Mouse (Mus musculus): ENCODE results near the gene Sypl. TPM values are rescaled to one million over a fixed set of nuclear protein-coding genes. Genes with fewer than 3 reads are reported as not detected.
"Not testable (repeated sequence)": the region's sequence is repeated elsewhere in the genome, so short reads cannot be mapped to it uniquely, and the experiment has no call there.

Sypl gene
- polyA plus RNA-seq, 1 experiment = 0.20 TPM

DNA sequence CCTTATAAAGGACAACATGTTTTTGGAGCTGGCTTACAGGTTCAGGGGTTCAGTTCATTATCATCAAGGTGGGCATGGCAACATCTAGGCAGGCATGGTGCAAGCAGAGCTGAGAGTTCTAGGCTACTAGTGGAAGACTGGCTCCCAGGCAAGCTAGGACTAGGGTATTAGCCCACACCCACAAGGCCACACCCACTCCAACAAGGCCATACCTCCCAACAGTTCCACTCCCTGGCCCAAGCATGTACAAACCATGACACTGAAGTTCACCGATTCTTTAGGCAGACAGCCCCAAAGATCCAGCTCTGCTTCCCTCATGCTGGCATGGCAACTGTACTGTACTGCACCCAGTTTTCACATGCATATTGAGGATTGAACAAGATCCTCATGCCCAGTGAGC, 29.4 kb downstream of the Sypl start:
- Histone ChIP-seq H3K36me3 (ENCODE audit: control insufficient read depth) (no peaks in the 10 kb centered on the region; the same call in 1 of the 2 replicates), H3K4me3 (replicated peaks) (no peak overlapping the region), H3K9me3 (ENCODE audit: control insufficient read depth, low read length) (peaks cover 3% of the 10 kb centered on the region), H3K27me3 (ENCODE audit: control insufficient read depth) (no peaks in the 10 kb centered on the region), H3K4me1 (ENCODE audit: control insufficient read depth) (no peaks in the 10 kb centered on the region; the same call in 1 of the 2 replicates)
- TF ChIP-seq TAL1 (IDR thresholded peaks at IDR 0.05; ENCODE audit: low read length) = no peak
- TF ChIP-seq GATA1 (IDR thresholded peaks at IDR 0.05; ENCODE audit: low read length) = no peak

DNA sequence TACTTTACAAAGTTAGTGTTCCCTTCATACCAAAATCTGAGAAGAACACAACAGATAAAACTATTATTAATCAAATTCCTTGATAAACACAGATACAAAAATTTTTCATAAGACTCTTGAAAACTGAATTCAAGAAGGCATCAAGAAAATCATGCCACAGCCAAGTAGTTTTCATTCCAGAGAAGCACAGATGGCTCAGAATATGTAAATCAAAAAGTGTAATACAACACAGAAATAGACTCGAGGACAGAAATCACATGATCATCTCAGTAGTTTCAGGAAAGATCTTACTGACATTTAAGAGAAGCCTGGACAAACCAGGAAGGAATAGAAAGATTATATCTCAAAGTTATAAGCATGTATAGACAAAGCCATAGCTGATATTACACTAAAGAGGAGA, 32.6 kb downstream of the Sypl start:
- TF ChIP-seq TAL1 (IDR thresholded peaks at IDR 0.05; ENCODE audit: low read length) (no peak), GATA1 (IDR thresholded peaks at IDR 0.05; ENCODE audit: low read length) (no peak)
- no peaks in the 10 kb centered on the region for H3K27me3 ChIP-seq (ENCODE audit: control insufficient read depth)

GRCm38 (mm10) chr12:32989731-32990130, 36.0 kb downstream of the Sypl start:
- no peak overlapping the region for H3K4me3 ChIP-seq (replicated peaks)
- TF ChIP-seq TAL1 (IDR thresholded peaks at IDR 0.05; ENCODE audit: low read length) (no peak), GATA1 (IDR thresholded peaks at IDR 0.05; ENCODE audit: low read length) (no peak)
- no peaks in the 10 kb centered on the region for H3K27me3 ChIP-seq (ENCODE audit: control insufficient read depth)
- H3K4me1 ChIP-seq (ENCODE audit: control insufficient read depth) = no peaks in the 10 kb centered on the region
- peaks cover 2% of the 10 kb centered on the region for H3K9me3 ChIP-seq (ENCODE audit: control insufficient read depth, low read length)
- H3K36me3 ChIP-seq (ENCODE audit: control insufficient read depth) = no peaks in the 10 kb centered on the region

More for the DNA sequence above, 32.6 kb downstream of the Sypl start:
- no peaks in the 10 kb centered on the region; the same call in 1 of the 2 replicates for H3K4me1 ChIP-seq (ENCODE audit: control insufficient read depth)
- no peaks in the 10 kb centered on the region for H3K36me3 ChIP-seq (ENCODE audit: control insufficient read depth)
- H3K9me3 ChIP-seq (ENCODE audit: control insufficient read depth, low read length) = peaks cover 3% of the 10 kb centered on the region
- no peak overlapping the region for H3K4me3 ChIP-seq (replicated peaks)

- H3K27me3 ChIP-seq (ENCODE audit: control insufficient read depth) = no peaks in the 10 kb centered on the region
- no peaks in the 10 kb centered on the region for H3K4me1 ChIP-seq (ENCODE audit: control insufficient read depth)
- TF ChIP-seq TAL1 (IDR thresholded peaks at IDR 0.05; ENCODE audit: low read length) (no peak), GATA1 (IDR thresholded peaks at IDR 0.05; ENCODE audit: low read length) (no peak)
- H3K4me3 ChIP-seq (replicated peaks) = no peak overlapping the region
- no peaks in the 10 kb centered on the region for H3K36me3 ChIP-seq (ENCODE audit: control insufficient read depth)
- H3K9me3 ChIP-seq (ENCODE audit: control insufficient read depth, low read length) = no peaks in the 10 kb centered on the region
Measured at GRCm38 (mm10) chr12:32994081-32994480, 40.4 kb downstream of the Sypl start.

GRCm38 (mm10) chr12:32995081-32995834, 41.6 kb downstream of the Sypl start:
- no peaks in the 10 kb centered on the region for H3K36me3 ChIP-seq (ENCODE audit: control insufficient read depth)
- TF ChIP-seq TAL1 (IDR thresholded peaks at IDR 0.05; ENCODE audit: low read length) (no peak), GATA1 (IDR thresholded peaks at IDR 0.05; ENCODE audit: low read length) (no peak)
- no peaks in the 10 kb centered on the region for H3K9me3 ChIP-seq (ENCODE audit: control insufficient read depth, low read length)

DNA sequence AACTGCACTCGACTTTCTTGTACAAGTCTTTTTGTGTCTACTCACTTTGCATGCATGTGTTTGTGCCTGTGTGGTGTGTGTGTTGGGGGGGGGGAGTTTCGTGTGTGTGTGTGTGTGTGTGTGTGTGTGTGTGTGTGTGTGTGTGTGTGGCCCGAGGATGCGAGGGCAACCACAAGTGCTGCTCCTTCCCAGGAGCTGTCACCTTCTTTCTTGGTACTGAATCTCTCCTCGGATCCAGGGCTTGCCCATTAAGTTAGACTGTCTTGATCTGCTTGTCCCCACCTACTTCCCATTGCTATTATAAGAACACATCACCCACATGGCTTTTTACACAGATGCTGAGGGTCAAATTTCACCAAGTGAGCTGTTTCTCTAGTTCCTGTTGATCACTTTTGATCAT, 45.1 kb downstream of the Sypl start:
- Histone ChIP-seq H3K9me3 (ENCODE audit: control insufficient read depth, low read length) (no peaks in the 10 kb centered on the region), H3K36me3 (ENCODE audit: control insufficient read depth) (no peaks in the 10 kb centered on the region), H3K27me3 (ENCODE audit: control insufficient read depth) (no peaks in the 10 kb centered on the region), H3K4me1 (ENCODE audit: control insufficient read depth) (no peaks in the 10 kb centered on the region), H3K4me3 (replicated peaks) (no peak overlapping the region)
- no peak for TF ChIP-seq GATA1 (IDR thresholded peaks at IDR 0.05; ENCODE audit: low read length)
- TF ChIP-seq TAL1 (IDR thresholded peaks at IDR 0.05; ENCODE audit: low read length) = no peak

More at GRCm38 (mm10) chr12:32995081-32995834, 41.6 kb downstream of the Sypl start:
- Histone ChIP-seq H3K4me3 (replicated peaks) (no peak overlapping the region), H3K4me1 (ENCODE audit: control insufficient read depth) (no peaks in the 10 kb centered on the region), H3K27me3 (ENCODE audit: control insufficient read depth) (no peaks in the 10 kb centered on the region)

DNA sequence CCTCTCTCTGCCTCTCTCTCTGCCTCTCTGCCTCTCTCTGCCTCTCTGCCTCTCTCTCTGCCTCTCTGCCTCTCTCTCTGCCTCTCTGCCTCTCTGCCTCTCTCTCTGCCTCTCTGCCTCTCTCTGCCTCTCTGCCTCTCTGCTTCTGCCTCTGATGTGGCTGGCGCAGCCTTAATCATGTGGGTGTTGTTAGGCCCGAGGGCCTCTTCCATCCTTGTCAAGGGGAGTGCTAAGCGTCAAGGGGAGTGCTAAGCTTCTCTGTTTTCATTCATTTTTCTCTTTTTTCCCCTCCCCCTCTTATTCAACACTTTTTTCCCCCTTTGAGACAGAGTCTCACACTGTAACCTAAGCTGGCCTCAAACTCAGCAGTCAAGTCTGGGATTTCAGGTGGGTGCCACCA, 46.1 kb downstream of the Sypl start:
- not testable (repeated sequence) for H3K36me3 ChIP-seq (ENCODE audit: control insufficient read depth); H3K4me1 ChIP-seq (ENCODE audit: control insufficient read depth); H3K4me3 ChIP-seq (replicated peaks); H3K27me3 ChIP-seq (ENCODE audit: control insufficient read depth); H3K9me3 ChIP-seq (ENCODE audit: control insufficient read depth, low read length)

- TF ChIP-seq GATA1 (IDR thresholded peaks at IDR 0.05; ENCODE audit: low read length) = no peak
- no peak for TF ChIP-seq TAL1 (IDR thresholded peaks at IDR 0.05; ENCODE audit: low read length)
- no peaks in the 10 kb centered on the region for H3K36me3 ChIP-seq (ENCODE audit: control insufficient read depth)
- H3K27me3 ChIP-seq (ENCODE audit: control insufficient read depth) = no peaks in the 10 kb centered on the region
- no peak overlapping the region for H3K4me3 ChIP-seq (replicated peaks)
- no peaks in the 10 kb centered on the region for H3K4me1 ChIP-seq (ENCODE audit: control insufficient read depth)
- no peaks in the 10 kb centered on the region for H3K9me3 ChIP-seq (ENCODE audit: control insufficient read depth, low read length)
Measured at GRCm38 (mm10) chr12:33000402-33000801, 46.7 kb downstream of the Sypl start.

- TF ChIP-seq GATA1 (IDR thresholded peaks at IDR 0.05; ENCODE audit: low read length) (no peak), TAL1 (IDR thresholded peaks at IDR 0.05; ENCODE audit: low read length) (no peak)
- H3K4me1 ChIP-seq (ENCODE audit: control insufficient read depth) = no peaks in the 10 kb centered on the region
- H3K27me3 ChIP-seq (ENCODE audit: control insufficient read depth) = no peaks in the 10 kb centered on the region
- H3K36me3 ChIP-seq (ENCODE audit: control insufficient read depth) = no peaks in the 10 kb centered on the region
- H3K9me3 ChIP-seq (ENCODE audit: control insufficient read depth, low read length) = no peaks in the 10 kb centered on the region
- H3K4me3 ChIP-seq (replicated peaks) = no peak overlapping the region
Measured at GRCm38 (mm10) chr12:33003339-33003965, 49.8 kb downstream of the Sypl start.

Data from erythroblast, embryonic 14.5 days (primary cell).